Mouse (Mus musculus) forebrain, embryonic 12.5 days (tissue): Measurements from ENCODE around the gene Tcf7l2. TPM values are rescaled to one million over a fixed set of nuclear protein-coding genes. Genes with fewer than 3 reads are reported as not detected.

Experiments used
- ATAC-seq: fragments of 200-750 bp; cut with Nextera tagmentation; 2 replicates; pipeline ENCODE4 v1.8.0; 2017; ENCODE audit warnings: moderate TSS enrichment; ENCODE audit not compliant: low FRiP score
- H3K27ac ChIP-seq: fragments of 300-500 bp; sonication (generic); 2 replicates; pipeline ENCODE4 v1.5.1; 2016; ENCODE audit warnings: mild to moderate bottlenecking
- H3K27me3 ChIP-seq: fragments of 300-500 bp; sonication (generic); 2 replicates; pipeline ENCODE4 v1.6.1; 2016; ENCODE audit warnings: mild to moderate bottlenecking
- H3K36me3 ChIP-seq: fragments of 300-500 bp; sonication (generic); replicated peaks from 2 replicates; pipeline ENCODE4 v1.6.1; 2016; ENCODE audit warnings: mild to moderate bottlenecking
- H3K4me1 ChIP-seq: fragments of 300-500 bp; sonication (generic); 2 replicates; pipeline ENCODE4 v1.6.1; 2016
- H3K4me2 ChIP-seq: fragments of 300-500 bp; sonication (generic); 2 replicates; pipeline ENCODE4 v1.6.1; 2016; ENCODE audit warnings: mild to moderate bottlenecking, moderate library complexity
- H3K4me3 ChIP-seq: fragments of 300-500 bp; sonication (generic); replicated peaks from 2 replicates; pipeline ENCODE4 v1.5.1; 2016; ENCODE audit warnings: mild to moderate bottlenecking
- H3K9ac ChIP-seq: fragments of 300-500 bp; sonication (generic); 2 replicates; pipeline ENCODE4 v1.6.1; 2016; ENCODE audit warnings: mild to moderate bottlenecking
- H3K9me3 ChIP-seq: fragments of 300-500 bp; sonication (generic); 2 replicates; pipeline ENCODE4 v1.6.1; 2016
- WGBS: fragments of 180-500 bp; shearing (Covaris S2); methylation state at CpG from one replicate; pipeline ENCODE4 v1.1.7; 2016; 5-methylcytosine and 5-hydroxymethylcytosine counted together
- polyA plus RNA-seq: library from polyadenylated mRNA; unstranded; fragments of >200 nt; fragmentation: Nextera tagmentation; extraction: Ambion mirVana; gene quantifications from 2 replicates; pipeline ENCODE4 v1.2.1, GENCODE M21; 2016

Gene Tcf7l2
- polyA plus RNA-seq, 1 experiment from 2014 or later = 220 TPM

- 85% methylated on average over 5 of the region's 5 CpGs for WGBS
- no peaks in the 10 kb centered on the region for H3K9me3 ChIP-seq
- H3K4me3 ChIP-seq = no peak overlapping the region
- ATAC-seq = no peak
- no peak overlapping the region for H3K27ac ChIP-seq
- no peak overlapping the region for H3K9ac ChIP-seq
- no peaks in the 10 kb centered on the region for H3K36me3 ChIP-seq
- H3K27me3 ChIP-seq = peaks cover 11% of the 10 kb centered on the region
- no peak overlapping the region for H3K4me2 ChIP-seq
- no peaks in the 10 kb centered on the region for H3K4me1 ChIP-seq
Observed at GRCm38 (mm10) chr19:55710841-55711240, 30.8 kb upstream of the Tcf7l2 start.

- no peaks in the 10 kb centered on the region for H3K9me3 ChIP-seq
- 86% methylated on average over 5 of the region's 5 CpGs for WGBS
- no peak for ATAC-seq
- H3K4me1 ChIP-seq = no peaks in the 10 kb centered on the region
- no peak overlapping the region for H3K4me3 ChIP-seq
- H3K9ac ChIP-seq = no peak overlapping the region
- no peaks in the 10 kb centered on the region for H3K36me3 ChIP-seq
- peaks cover 11% of the 10 kb centered on the region for H3K27me3 ChIP-seq
- no peak overlapping the region for H3K4me2 ChIP-seq
- H3K27ac ChIP-seq = no peak overlapping the region
Observed at GRCm38 (mm10) chr19:55711701-55712100, 29.9 kb upstream of the Tcf7l2 start.

- Histone ChIP-seq H3K4me2 (no peak overlapping the region), H3K9ac (no peak overlapping the region), H3K9me3 (no peaks in the 10 kb centered on the region), H3K36me3 (no peaks in the 10 kb centered on the region), H3K4me1 (no peaks in the 10 kb centered on the region), H3K27ac (no peak overlapping the region), H3K27me3 (peaks cover 4% of the 10 kb centered on the region; the same call in 1 of the 2 replicates), H3K4me3 (no peak overlapping the region)
- ATAC-seq = no peak
- 84% methylated on average over 2 of the region's 2 CpGs for whole genome bisulfite sequencing
Observed at GRCm38 (mm10) chr19:55712678-55713077, 28.9 kb upstream of the Tcf7l2 start.

- Histone ChIP-seq H3K4me3 (no peak overlapping the region), H3K9me3 (no peaks in the 10 kb centered on the region), H3K4me1 (no peaks in the 10 kb centered on the region), H3K27me3 (peaks cover 4% of the 10 kb centered on the region; the same call in 1 of the 2 replicates), H3K27ac (no peak overlapping the region), H3K4me2 (no peak overlapping the region), H3K36me3 (no peaks in the 10 kb centered on the region), H3K9ac (no peak overlapping the region)
- no peak for ATAC-seq
- 91% methylated on average over 4 of the region's 4 CpGs for WGBS
Observed at GRCm38 (mm10) chr19:55714015-55714414, 27.6 kb upstream of the Tcf7l2 start.

GRCm38 (mm10) chr19:55714665-55715064 lies 27.0 kb upstream of the Tcf7l2 start:
- Histone ChIP-seq H3K4me3 (no peak overlapping the region), H3K27me3 (peaks cover 4% of the 10 kb centered on the region; the same call in 1 of the 2 replicates), H3K9me3 (no peaks in the 10 kb centered on the region), H3K27ac (no peak overlapping the region), H3K4me1 (no peaks in the 10 kb centered on the region), H3K4me2 (no peak overlapping the region), H3K36me3 (no peaks in the 10 kb centered on the region), H3K9ac (no peak overlapping the region)
- ATAC-seq = no peak
- WGBS = 50% methylated on average over 3 of the region's 3 CpGs

- no peak for ATAC-seq
- Histone ChIP-seq H3K9me3 (no peaks in the 10 kb centered on the region), H3K4me1 (peaks cover 4% of the 10 kb centered on the region; the same call in 1 of the 2 replicates), H3K36me3 (no peaks in the 10 kb centered on the region), H3K4me2 (no peak overlapping the region), H3K4me3 (no peak overlapping the region), H3K27ac (no peak overlapping the region), H3K27me3 (peaks cover 8% of the 10 kb centered on the region), H3K9ac (no peak overlapping the region)
- WGBS = 75% methylated on average over 6 of the region's 6 CpGs
Observed at GRCm38 (mm10) chr19:55719083-55719482, 22.5 kb upstream of the Tcf7l2 start.

GRCm38 (mm10) chr19:55719524-55720408 lies 21.9 kb upstream of the Tcf7l2 start:
- no peak overlapping the region for H3K4me3 ChIP-seq
- H3K27me3 ChIP-seq = peaks cover 8% of the 10 kb centered on the region
- H3K9me3 ChIP-seq = no peaks in the 10 kb centered on the region
- no peak for ATAC-seq
- peaks cover 4% of the 10 kb centered on the region; the same call in 1 of the 2 replicates for H3K4me1 ChIP-seq
- H3K36me3 ChIP-seq = no peaks in the 10 kb centered on the region
- 82% methylated on average over 20 of the region's 20 CpGs for WGBS
- no peak overlapping the region for H3K9ac ChIP-seq
- H3K27ac ChIP-seq = no peak overlapping the region
- no peak overlapping the region for H3K4me2 ChIP-seq

GRCm38 (mm10) chr19:55720409-55721092 lies 21.1 kb upstream of the Tcf7l2 start:
- peaks cover 4% of the 10 kb centered on the region; the same call in 1 of the 2 replicates for H3K4me1 ChIP-seq
- WGBS = 82% methylated on average over 16 of the region's 16 CpGs
- no peak overlapping the region for H3K27ac ChIP-seq
- peaks cover 8% of the 10 kb centered on the region for H3K27me3 ChIP-seq
- no peak overlapping the region for H3K4me3 ChIP-seq
- H3K36me3 ChIP-seq = no peaks in the 10 kb centered on the region
- H3K9me3 ChIP-seq = no peaks in the 10 kb centered on the region
- H3K4me2 ChIP-seq = no peak overlapping the region
- ATAC-seq = no peak
- no peak overlapping the region for H3K9ac ChIP-seq

GRCm38 (mm10) chr19:55722376-55722775 lies 19.2 kb upstream of the Tcf7l2 start:
- Histone ChIP-seq H3K4me2 (no peak overlapping the region), H3K4me3 (no peak overlapping the region), H3K4me1 (peaks cover 4% of the 10 kb centered on the region; the same call in 1 of the 2 replicates), H3K36me3 (no peaks in the 10 kb centered on the region), H3K27ac (no peak overlapping the region), H3K9me3 (no peaks in the 10 kb centered on the region), H3K27me3 (peaks cover 8% of the 10 kb centered on the region), H3K9ac (no peak overlapping the region)
- no peak for ATAC-seq
- WGBS = 40% methylated on average over 6 of the region's 6 CpGs

- ATAC-seq = no peak
- H3K4me2 ChIP-seq = no peak overlapping the region
- no peaks in the 10 kb centered on the region for H3K36me3 ChIP-seq
- WGBS = 83% methylated on average over 8 of the region's 8 CpGs
- peaks cover 3% of the 10 kb centered on the region for H3K4me1 ChIP-seq
- H3K9ac ChIP-seq = no peak overlapping the region
- H3K4me3 ChIP-seq = no peak overlapping the region
- H3K9me3 ChIP-seq = no peaks in the 10 kb centered on the region
- no peak overlapping the region for H3K27ac ChIP-seq
- 0 out of 2 replicates have a peak, but pooled peaks cover 4% of the 10 kb centered on the region for H3K27me3 ChIP-seq
Observed at GRCm38 (mm10) chr19:55729376-55729775, 12.2 kb upstream of the Tcf7l2 start.

GRCm38 (mm10) chr19:55732499-55732898 lies 9.1 kb upstream of the Tcf7l2 start:
- Histone ChIP-seq H3K4me1 (peaks cover 3% of the 10 kb centered on the region), H3K4me3 (no peak overlapping the region), H3K27ac (no peak overlapping the region), H3K4me2 (no peak overlapping the region), H3K9me3 (no peaks in the 10 kb centered on the region), H3K36me3 (no peaks in the 10 kb centered on the region), H3K27me3 (0 out of 2 replicates have a peak, but pooled peaks cover 4% of the 10 kb centered on the region), H3K9ac (no peak overlapping the region)
- WGBS = 52% methylated on average over 6 of the region's 6 CpGs
- ATAC-seq = no peak

GRCm38 (mm10) chr19:55732994-55733393 lies 8.6 kb upstream of the Tcf7l2 start:
- H3K36me3 ChIP-seq = no peaks in the 10 kb centered on the region
- H3K27ac ChIP-seq = no peak overlapping the region
- ATAC-seq = no peak
- 72% methylated on average over 3 of the region's 3 CpGs for whole genome bisulfite sequencing
- no peak overlapping the region for H3K4me2 ChIP-seq
- H3K4me1 ChIP-seq = peaks cover 3% of the 10 kb centered on the region
- H3K9ac ChIP-seq = no peak overlapping the region
- H3K4me3 ChIP-seq = no peak overlapping the region
- peaks cover 9% of the 10 kb centered on the region for H3K27me3 ChIP-seq
- no peaks in the 10 kb centered on the region for H3K9me3 ChIP-seq
